10 mouse cellular contexts compared by ENCODE assay signal in genomic region chr4:62293219-62293861, GRCm38 (mm10). TPM values are rescaled to one million over a fixed set of nuclear protein-coding genes. Genes with fewer than 3 reads are reported as not detected.
DNase-seq lines count a peak whose midpoint lies in the region.
"Had no signal": no experiment of that assay in that cellular context is flagged by ENCODE, and none has a peak within 500 bp of the region (broad histone marks: within the 10 kb centered on the region; RNA-seq: fewer than 3 reads in every experiment).

No protein-coding gene starts in this region.

- DNase-seq in heart, postnatal 4 days: peak; percentile 3
- DNase-seq in heart, adult 9 months (ENCODE audit: low spot score in 2 of 2): no peak
- peak; percentile 32 to 54 for DNase-seq in left cerebral cortex, postnatal 14 days (ENCODE audit: low spot score in 2 of 2)
- no peak for DNase-seq in left cerebral cortex, postnatal 4 days
- peak; percentile 46 for DNase-seq in embryo, embryonic 11 days
- peak; percentile 70 for DNase-seq in mesoderm, embryonic 11.5 days (ENCODE audit: low read depth, low spot score)
- no peak for DNase-seq in ovary, postnatal 14 days (ENCODE audit: low spot score)
- DNase-seq: gastrocnemius, adult 2 months; lung, postnatal 14 days; thymus, adult 2 months had no signal

- intact Hi-C loops in left cerebral cortex, postnatal 14 days (cut with DNase I): no loop called here
- intact Hi-C loops in left cerebral cortex, postnatal 4 days (cut with DNase I): no loop called here

RNA-seq across cellular contexts. Expression of gene Slc31a2, which starts 31.0 kb away (rescaled TPM):
- total RNA-seq in heart, postnatal 4 days (2021): 1 to 10 TPM; 7.9 TPM
- 1 to 10 TPM; 7.1 to 9.8 TPM for total RNA-seq in left cerebral cortex, postnatal 14 days (2021)
- total RNA-seq in left cerebral cortex, postnatal 4 days (2021): 10 to 100 TPM in 1 of 2 experiments, 1 to 10 TPM in 1; 9.5 to 12.2 TPM

Comparison
In these comparisons a context has a peak if more than half of its experiments do, and no peak if none do; other contexts are left out.
1. DNase-seq: peak in heart, postnatal 4 days (single experiment), left cerebral cortex, postnatal 14 days (2 of 2), embryo, embryonic 11 days (single experiment) and mesoderm, embryonic 11.5 days (single experiment); none in heart, adult 9 months (0 of 2), left cerebral cortex, postnatal 4 days (single experiment) and ovary, postnatal 14 days (single experiment).